Mouse (Mus musculus) C2C12 (cell line): ENCODE measurements around the gene Lztr1. TPM values are rescaled to one million over a fixed set of nuclear protein-coding genes. Genes with fewer than 3 reads are reported as not detected.

Experiments
- H3K27me3 ChIP-seq: one replicate; pipeline ENCODE4 v1.6.1; 2011; ENCODE audit not compliant: control insufficient read depth, insufficient read depth, insufficient read length
- H3K36me3 ChIP-seq: one replicate; pipeline ENCODE4 v1.6.1; 2011; ENCODE audit not compliant: control insufficient read depth, insufficient read depth
- H3K4me3 ChIP-seq: one replicate; pipeline ENCODE4 v1.5.1; 2011; ENCODE audit warnings: mild to moderate bottlenecking, control low read depth; ENCODE audit not compliant: poor library complexity, insufficient read depth, severe bottlenecking
- H3K79me2 ChIP-seq: one replicate; pipeline ENCODE4 v1.6.1; 2011; ENCODE audit not compliant: control insufficient read depth, insufficient read depth
- H3K79me3 ChIP-seq: one replicate; pipeline ENCODE4 v1.6.1; 2011; ENCODE audit warnings: low read depth, control low read depth
- H3ac ChIP-seq: one replicate; pipeline ENCODE3; 2011; ENCODE audit warnings: low read depth; ENCODE audit not compliant: control insufficient read depth, insufficient read length
- CEBPB ChIP-seq: IDR thresholded peaks from one replicate; pipeline ENCODE4 v1.6.1; 2011; ENCODE audit warnings: low read depth, mild to moderate bottlenecking, control low read depth, moderate library complexity
- CTCF ChIP-seq: IDR thresholded peaks from one replicate; pipeline ENCODE4 v1.5.1; 2011; ENCODE audit not compliant: control insufficient read depth, insufficient read depth, insufficient read length
- FOSL1 ChIP-seq: IDR thresholded peaks from one replicate; pipeline ENCODE4 v1.8.0; 2011; ENCODE audit warnings: mild to moderate bottlenecking, low read length; ENCODE audit not compliant: poor library complexity, insufficient read depth, severe bottlenecking
- MAX ChIP-seq: IDR thresholded peaks from one replicate; pipeline ENCODE4 v1.6.1; 2011; ENCODE audit warnings: mild to moderate bottlenecking, control low read depth
- MYOD1 ChIP-seq: IDR thresholded peaks from one replicate; pipeline ENCODE4 v1.6.1; 2011; ENCODE audit warnings: low read depth; ENCODE audit not compliant: control insufficient read depth, insufficient read length
- MYOG ChIP-seq: IDR thresholded peaks from one replicate; pipeline ENCODE4 v1.6.1; 2011; ENCODE audit not compliant: control insufficient read depth, insufficient read length; ENCODE audit errors: extremely low read depth
- USF1 ChIP-seq: IDR thresholded peaks from one replicate; pipeline ENCODE4 v1.6.1; 2011; ENCODE audit warnings: low read depth, mild to moderate bottlenecking, control low read depth, moderate library complexity
- polyA plus RNA-seq: library from polyadenylated mRNA; unstranded; fragments of >200 nt; fragmentation: generic; extraction: Trizol; gene quantifications from one replicate; pipeline ENCODE4 v1.2.1, GENCODE M21; 2012; ENCODE audit warnings: missing spikeins

Lztr1 gene
- polyA plus RNA-seq, 1 experiment = 69.0 TPM

DNA sequence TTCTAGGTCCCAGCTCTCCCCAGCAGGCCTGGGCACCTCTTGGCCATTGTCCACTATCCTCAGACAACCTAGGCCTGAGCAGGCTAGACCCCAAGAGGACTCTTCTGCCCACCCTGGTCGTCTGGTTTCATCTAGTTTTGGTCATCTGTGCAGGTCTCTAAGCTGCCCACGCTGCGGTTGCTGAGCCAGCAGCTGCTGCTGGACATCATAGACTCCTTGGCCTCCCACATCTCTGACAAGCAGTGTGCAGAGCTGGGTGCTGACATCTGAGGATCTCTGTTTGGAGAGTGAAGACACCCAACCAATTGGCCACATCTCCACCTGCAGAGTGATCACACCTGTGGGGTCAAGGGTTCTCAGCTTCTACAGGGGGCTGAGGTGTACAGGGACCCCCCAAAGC lies 17.0 kb downstream of the Lztr1 start:
- Histone ChIP-seq H3K79me3 (peaks cover 18% of the 10 kb centered on the region), H3K36me3 (peaks cover 76% of the 10 kb centered on the region), H3K79me2 (peaks cover 26% of the 10 kb centered on the region), H3ac (no peak overlapping the region), H3K4me3 (no peak overlapping the region), H3K27me3 (no peaks in the 10 kb centered on the region)
- TF ChIP-seq CTCF (no peak), CEBPB (no peak), MYOD1 (no peak), USF1 (no peak), FOSL1 (no peak)

GRCm38 (mm10) chr16:17526223-17526622 lies 17.7 kb downstream of the Lztr1 start:
- Histone ChIP-seq H3K36me3 (peaks cover 70% of the 10 kb centered on the region), H3K27me3 (no peaks in the 10 kb centered on the region), H3K4me3 (no peak overlapping the region), H3K79me3 (peaks cover 18% of the 10 kb centered on the region), H3ac (no peak overlapping the region), H3K79me2 (peaks cover 28% of the 10 kb centered on the region)
- TF ChIP-seq MAX = no peak
- no peak for TF ChIP-seq CEBPB
- no peak for TF ChIP-seq CTCF
- TF ChIP-seq USF1 = no peak
- TF ChIP-seq MYOG = no peak
- TF ChIP-seq MYOD1 = no peak
- TF ChIP-seq FOSL1 = no peak

DNA sequence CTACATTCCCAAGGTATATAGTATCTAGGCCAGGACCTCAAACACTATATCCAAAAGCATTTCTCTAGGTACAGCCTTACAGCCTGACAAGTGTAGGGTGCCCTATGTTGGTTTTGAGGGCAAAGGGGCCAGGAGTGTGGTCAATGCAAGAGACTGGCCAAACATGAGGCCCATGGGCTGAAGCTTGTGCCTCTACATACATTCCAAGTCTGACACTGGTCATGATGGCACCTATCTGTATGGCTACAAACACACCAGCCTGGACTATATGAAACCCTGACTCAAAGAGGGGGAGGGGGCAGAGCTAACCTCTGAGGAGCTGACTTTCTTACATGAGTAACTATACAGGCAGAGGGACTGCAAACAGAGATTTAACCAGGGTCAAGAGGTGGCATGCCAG lies 19.1 kb downstream of the Lztr1 start:
- Histone ChIP-seq H3K4me3 (no peak overlapping the region), H3K79me3 (peaks cover 18% of the 10 kb centered on the region), H3K79me2 (peaks cover 32% of the 10 kb centered on the region), H3K36me3 (peaks cover 63% of the 10 kb centered on the region), H3ac (no peak overlapping the region), H3K27me3 (no peaks in the 10 kb centered on the region)
- TF ChIP-seq USF1 (no peak), CEBPB (no peak), MYOG (no peak), MAX (no peak), FOSL1 (no peak), MYOD1 (no peak), CTCF (no peak)

- H3K4me3 ChIP-seq = no peak overlapping the region
- H3K79me3 ChIP-seq = peaks cover 18% of the 10 kb centered on the region
- no peaks in the 10 kb centered on the region for H3K27me3 ChIP-seq
- H3ac ChIP-seq = no peak overlapping the region
- TF ChIP-seq MAX (no peak), USF1 (no peak), FOSL1 (no peak), MYOD1 (no peak), CEBPB (no peak), MYOG (no peak), CTCF (no peak)
- H3K79me2 ChIP-seq = peaks cover 32% of the 10 kb centered on the region
- H3K36me3 ChIP-seq = peaks cover 58% of the 10 kb centered on the region
These were observed 19.8 kb downstream of the Lztr1 start for GRCm38 (mm10) chr16:17528276-17528675.

GRCm38 (mm10) chr16:17529981-17530586 lies 21.6 kb downstream of the Lztr1 start:
- H3K36me3 ChIP-seq = peaks cover 41% of the 10 kb centered on the region
- H3ac ChIP-seq = peak overlapping the region; percentile 83
- peaks cover 32% of the 10 kb centered on the region for H3K79me2 ChIP-seq
- no peaks in the 10 kb centered on the region for H3K27me3 ChIP-seq
- no peak for TF ChIP-seq USF1
- H3K79me3 ChIP-seq = peaks cover 18% of the 10 kb centered on the region
- peak overlapping the region; percentile 85 for H3K4me3 ChIP-seq

DNA sequence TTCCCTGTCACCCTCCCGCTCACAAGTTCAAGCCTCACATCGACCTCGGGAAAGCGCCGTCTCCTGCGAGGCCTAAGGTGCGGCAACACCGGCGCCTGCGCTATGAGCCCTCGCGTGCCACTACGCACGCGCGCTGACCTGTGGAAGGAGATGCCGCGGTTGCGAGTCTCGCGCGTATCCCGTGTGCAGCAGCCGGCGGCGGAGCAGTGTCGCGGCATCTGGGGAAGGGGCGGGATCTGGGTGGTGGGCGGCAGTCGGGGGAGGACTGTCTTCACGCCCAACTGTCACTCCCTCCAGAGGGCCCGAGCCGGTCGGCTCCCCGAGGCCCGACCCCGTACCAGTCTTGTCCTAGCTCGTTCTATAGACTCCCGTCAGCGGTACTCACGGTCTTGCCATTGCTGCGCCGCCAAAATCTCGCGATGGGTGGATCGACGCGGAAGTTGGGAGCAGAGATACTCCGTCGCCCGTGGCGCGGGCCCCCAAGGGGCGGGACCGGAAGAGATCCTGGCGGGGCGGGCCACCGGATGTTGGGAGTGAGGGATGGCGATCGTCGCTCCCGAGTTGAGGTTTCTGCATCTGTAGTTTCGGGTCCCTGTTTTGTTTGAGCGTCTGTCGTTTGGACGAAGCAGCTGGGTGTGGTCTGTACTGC lies 22.3 kb downstream of the Lztr1 start, which contains the start of gene Thap7:
Gene Thap7, minus strand, starts transcription at position 497 of the 649 bp plus-strand sequence.
- peak within 1 kb of the TSS; percentile 85 for H3K4me3 ChIP-seq
- TF ChIP-seq MYOG (no peak), MAX (peak; percentile 69), CEBPB (no peak), USF1 (no peak), FOSL1 (no peak), MYOD1 (no peak)
- H3K79me3 ChIP-seq = peaks cover 18% of the 10 kb centered on the region
- no peaks in the 10 kb centered on the region for H3K27me3 ChIP-seq
- peaks cover 32% of the 10 kb centered on the region for H3K79me2 ChIP-seq
- peaks cover 35% of the 10 kb centered on the region for H3K36me3 ChIP-seq
- H3ac ChIP-seq = peak within 1 kb of the TSS; percentile 83
